Mouse (Mus musculus): Measurements from ENCODE around the gene Serpina3b.
"Not testable (repeated sequence)": the region's sequence is repeated elsewhere in the genome, so short reads cannot be mapped to it uniquely, and the experiment has no call there.

Gene Serpina3b

GRCm38 (mm10) chr12:104127696-104128095, at the start of gene Serpina3b:
TSS of gene Serpina3b (plus strand) at chr12:104127996.
- no peak for DNase-seq (ENCODE audit: low spot score)

GRCm38 (mm10) chr12:104090119-104090518, 37.7 kb upstream of the Serpina3b start:
- DNase-seq (ENCODE audit: low spot score) = no peak

GRCm38 (mm10) chr12:104091303-104091702, 36.5 kb upstream of the Serpina3b start:
- no peak for DNase-seq (ENCODE audit: low spot score)

- no peak for DNase-seq (ENCODE audit: low spot score)
Observed at GRCm38 (mm10) chr12:104100768-104101167, 27.0 kb upstream of the Serpina3b start, which contains the start of gene Serpina5. TSS of gene Serpina5 (plus strand) at chr12:104101113.

GRCm38 (mm10) chr12:104105847-104106246, 21.9 kb upstream of the Serpina3b start:
- DNase-seq (ENCODE audit: low spot score) = no peak

GRCm38 (mm10) chr12:104106919-104107318, 20.9 kb upstream of the Serpina3b start:
- DNase-seq (ENCODE audit: low spot score) = peak; percentile 47

GRCm38 (mm10) chr12:104108507-104108906, 19.3 kb upstream of the Serpina3b start:
- peak; percentile 69 for DNase-seq (ENCODE audit: low spot score)

GRCm38 (mm10) chr12:104112333-104112732, 15.5 kb upstream of the Serpina3b start, which contains the start of gene Serpina3a:
TSS of gene Serpina3a (plus strand) at chr12:104112724.
- DNase-seq (ENCODE audit: low spot score) = not testable (repeated sequence)

- DNase-seq (ENCODE audit: low spot score) = no peak
Observed at GRCm38 (mm10) chr12:104114921-104115579, 12.7 kb upstream of the Serpina3b start.

GRCm38 (mm10) chr12:104123097-104123496, 4.7 kb upstream of the Serpina3b start:
- DNase-seq (ENCODE audit: low spot score) = no peak

- DNase-seq (ENCODE audit: low spot score) = no peak
Observed at GRCm38 (mm10) chr12:104123996-104124395, 3.8 kb upstream of the Serpina3b start.

GRCm38 (mm10) chr12:104125021-104125560, 2.7 kb upstream of the Serpina3b start:
- no peak for DNase-seq (ENCODE audit: low spot score)

- no peak for DNase-seq (ENCODE audit: low spot score)
Observed at GRCm38 (mm10) chr12:104131041-104131440, 3.2 kb downstream of the Serpina3b start.

GRCm38 (mm10) chr12:104138216-104138615, 10.4 kb downstream of the Serpina3b start:
- DNase-seq (ENCODE audit: low spot score) = no peak

- no peak for DNase-seq (ENCODE audit: low spot score)
Observed at GRCm38 (mm10) chr12:104140543-104141103, 12.8 kb downstream of the Serpina3b start.

- no peak for DNase-seq (ENCODE audit: low spot score)
Observed at GRCm38 (mm10) chr12:104141506-104141905, 13.7 kb downstream of the Serpina3b start.

- DNase-seq (ENCODE audit: low spot score) = no peak
Observed at GRCm38 (mm10) chr12:104142427-104142826, 14.6 kb downstream of the Serpina3b start.

- DNase-seq (ENCODE audit: low spot score) = no peak
Observed at GRCm38 (mm10) chr12:104143286-104143685, 15.5 kb downstream of the Serpina3b start.

GRCm38 (mm10) chr12:104145571-104145970, 17.8 kb downstream of the Serpina3b start:
- no peak for DNase-seq (ENCODE audit: low spot score)

- DNase-seq (ENCODE audit: low spot score) = no peak
Observed at GRCm38 (mm10) chr12:104151989-104152388, 24.2 kb downstream of the Serpina3b start.

GRCm38 (mm10) chr12:104153041-104153645, 25.3 kb downstream of the Serpina3b start:
- DNase-seq (ENCODE audit: low spot score) = no peak

- DNase-seq (ENCODE audit: low spot score) = no peak
Observed at GRCm38 (mm10) chr12:104153656-104154055, 25.9 kb downstream of the Serpina3b start, which contains the start of gene Serpina3c. TSS of gene Serpina3c (minus strand) at chr12:104153870.

- DNase-seq (ENCODE audit: low spot score) = no peak
Observed at GRCm38 (mm10) chr12:104174747-104175146, 47.0 kb downstream of the Serpina3b start.
